Mouse (Mus musculus) adrenal gland (tissue): Measurements from ENCODE around the gene Chrdl1.

Experiments used
- intact Hi-C: fragments of 180-260 bp; cut with DNase I; formaldehyde crosslinking; loops from one replicate; pipeline ENCODE4 v1.15.1; 2025
- long read RNA-seq, 2 experiments: library from polyadenylated mRNA; unstranded; transcript quantifications; one replicate each; pipeline ENCODE4 v2.0.0; 2020; ENCODE audit warnings: borderline replicate concordance in 1 of 2; ENCODE audit not compliant: insufficient replicate concordance in 1 of 2

Gene Chrdl1
- long read RNA-seq, experiment 1: 0 reads
- long read RNA-seq, experiment 2: 0 reads

DNA sequence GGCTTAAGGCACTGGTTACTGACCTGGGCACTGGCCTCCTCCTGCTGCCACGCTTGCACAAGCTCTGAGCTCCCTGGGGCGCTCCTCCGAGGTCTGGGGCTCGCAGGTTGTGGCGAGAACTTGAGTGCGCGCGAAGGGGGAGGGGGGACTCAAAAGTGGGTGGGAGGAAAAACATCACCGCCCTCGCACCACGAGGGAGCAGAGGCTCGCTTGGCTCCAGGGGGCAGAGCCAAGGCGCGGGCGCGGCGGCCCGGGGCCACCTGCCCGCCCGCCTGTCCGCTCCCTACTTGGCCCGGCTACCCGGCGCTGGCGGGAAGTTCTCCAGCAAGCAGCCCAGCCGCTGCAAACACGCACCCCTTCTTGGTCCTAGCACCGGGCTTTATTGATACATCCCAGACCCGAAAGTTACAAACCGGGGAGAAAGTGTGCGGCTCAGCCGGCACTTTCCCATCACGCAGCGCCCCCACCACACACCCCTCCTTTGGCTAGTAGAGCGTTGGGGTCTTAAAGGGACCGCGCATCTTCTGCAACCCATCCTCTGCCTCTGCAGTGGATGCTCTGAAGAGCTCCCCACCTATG is at the start of gene Chrdl1:
Gene Chrdl1 (minus strand): TSS at position 472 of the 579 bp plus-strand sequence.
- intact Hi-C loops: no loop called here

DNA sequence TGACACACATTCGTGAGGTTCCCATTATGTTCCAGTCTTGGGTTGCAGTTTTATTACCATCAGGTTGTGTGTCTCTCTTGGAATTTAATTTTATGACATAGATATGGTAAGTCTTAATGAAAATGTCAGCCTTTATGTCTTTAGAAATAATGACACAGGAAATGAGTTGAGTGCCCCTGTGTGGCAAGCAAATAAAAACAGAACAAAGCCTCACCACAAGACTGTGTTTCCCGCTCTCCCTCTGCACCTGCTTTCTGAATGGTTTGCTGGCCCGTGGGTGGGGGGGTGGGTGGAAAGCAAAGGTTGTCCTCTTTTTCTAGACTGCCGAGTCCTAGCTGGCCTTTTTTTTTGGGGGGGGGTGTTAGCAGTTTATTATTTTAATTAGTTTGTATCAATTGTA is 48.6 kb upstream of the Chrdl1 start:
- intact Hi-C loops: no loop called here

DNA sequence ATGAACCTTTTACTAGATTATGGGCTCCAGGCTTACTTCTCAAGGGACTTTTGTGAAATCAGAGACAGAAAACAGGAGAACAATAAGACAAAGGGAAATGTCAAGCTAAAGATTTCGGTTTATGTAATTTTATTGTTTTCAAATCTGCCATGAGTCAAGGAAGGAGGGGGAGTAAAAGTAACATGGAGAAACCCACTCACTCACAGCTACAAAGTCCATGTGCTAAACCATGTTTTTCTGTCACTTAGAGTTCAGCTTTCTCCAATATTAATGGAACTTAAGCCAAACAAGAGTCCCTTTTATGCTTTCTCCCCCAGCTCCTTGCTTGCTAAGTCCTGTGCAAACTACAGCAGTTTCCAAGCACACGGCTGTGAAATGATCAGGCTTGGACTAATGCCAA is 10.5 kb upstream of the Chrdl1 start:
- intact Hi-C loops: no loop called here

DNA sequence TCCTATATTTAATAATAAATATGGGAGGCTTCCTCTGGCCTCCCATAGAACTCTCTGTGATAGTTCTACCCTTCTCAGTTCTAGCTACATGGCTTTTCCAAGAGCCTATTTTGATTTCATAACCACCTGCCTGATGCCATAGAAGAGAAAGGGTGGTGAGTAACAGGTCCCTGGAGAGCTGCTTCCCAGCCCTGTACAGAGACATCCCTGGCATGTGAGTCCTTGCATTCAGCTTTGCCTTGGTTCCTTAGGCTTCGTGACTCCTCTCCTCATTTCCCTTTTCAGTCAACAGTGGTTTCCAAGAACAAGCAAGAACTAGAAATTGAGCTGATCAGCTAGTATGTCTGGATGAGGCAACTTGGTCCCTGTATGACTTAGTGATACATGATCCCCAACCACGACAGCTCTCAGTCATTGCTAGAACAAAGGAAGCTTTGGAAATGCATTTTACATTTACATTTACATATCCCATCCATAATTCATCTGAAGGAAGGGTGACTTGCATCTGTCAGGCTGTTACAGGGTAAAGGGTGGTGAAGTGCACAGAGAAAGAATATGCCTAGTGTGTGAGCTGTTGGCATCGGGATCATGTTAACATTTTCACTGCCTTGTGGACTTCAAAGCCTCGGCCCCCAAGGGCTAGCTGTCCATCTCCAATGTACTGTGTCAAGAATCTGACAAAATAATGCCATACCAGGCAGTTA is 27.7 kb downstream of the Chrdl1 start:
- intact Hi-C loops: no loop called here

GRCm38 (mm10) chrX:143347227-143347626 is 46.8 kb downstream of the Chrdl1 start:
- intact Hi-C loops: no loop called here

GRCm38 (mm10) chrX:143346739-143347138 is 47.3 kb downstream of the Chrdl1 start:
- intact Hi-C loops: no loop called here

DNA sequence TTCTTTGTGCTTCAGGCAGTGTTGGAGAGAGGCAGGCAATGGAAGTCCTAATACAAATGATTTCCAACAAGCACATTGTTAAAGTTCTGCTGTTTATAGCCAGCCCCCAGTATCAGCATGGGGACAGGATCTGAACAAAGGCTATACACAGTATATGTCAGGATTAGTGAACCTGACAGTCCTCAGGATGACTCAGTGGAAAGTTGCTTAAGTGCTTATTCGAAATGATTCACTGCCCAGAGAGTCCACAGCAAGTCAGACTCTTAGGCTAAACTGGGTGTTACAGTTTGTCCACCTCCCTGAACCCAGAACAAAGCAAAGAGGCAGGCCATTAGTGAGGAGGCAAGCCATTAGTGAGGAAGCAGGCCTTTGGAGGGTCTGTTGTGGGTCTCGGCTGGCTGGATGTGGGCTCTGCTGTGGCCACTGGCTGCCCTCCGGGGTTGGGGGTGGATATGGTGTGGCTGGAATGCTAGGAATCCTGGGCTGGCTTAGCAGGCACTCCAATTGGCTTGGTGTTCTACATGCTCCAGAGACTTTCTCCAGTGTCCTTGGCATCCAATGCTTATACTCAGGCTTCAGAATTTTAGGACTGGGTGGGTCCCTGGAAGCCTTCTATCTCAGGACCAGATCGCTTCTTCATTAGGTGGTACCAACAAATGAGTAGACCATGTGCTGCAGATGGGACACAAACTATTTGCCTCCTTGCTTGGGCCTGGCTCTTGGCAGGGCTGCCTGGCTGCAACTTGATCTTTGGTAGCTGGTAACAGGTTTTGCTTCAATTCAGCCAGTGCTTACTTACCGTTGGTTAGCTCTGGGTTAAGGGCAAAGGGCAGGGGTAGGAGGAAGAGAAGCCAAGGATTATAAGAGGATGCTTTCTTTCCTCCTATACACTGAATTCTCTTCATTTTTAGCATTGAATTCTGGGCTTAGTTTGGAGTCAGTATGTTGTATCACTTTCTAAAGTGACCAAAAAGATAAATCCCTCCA is 49.3 kb downstream of the Chrdl1 start:
- intact Hi-C loops: no loop called here

DNA sequence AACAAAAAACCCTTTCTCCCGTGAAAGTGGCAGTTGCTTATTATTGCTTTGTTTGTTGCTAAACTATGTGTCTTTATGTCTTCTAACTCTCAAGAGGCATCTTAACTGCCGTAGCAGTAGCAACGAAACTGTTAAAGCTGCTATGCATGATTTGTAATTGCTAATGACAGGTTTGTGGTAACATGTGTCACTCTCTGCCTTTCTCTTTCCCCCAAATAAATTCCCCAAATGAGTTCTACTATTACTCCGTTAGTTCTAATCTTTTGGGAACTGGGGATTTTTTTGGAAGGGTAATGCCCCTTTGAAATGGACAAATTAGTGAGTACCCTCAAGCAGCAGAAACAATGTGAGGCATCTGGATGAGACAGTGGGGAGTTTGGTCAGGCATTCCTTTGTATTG is 55.9 kb downstream of the Chrdl1 start:
- intact Hi-C loops: no loop called here

DNA sequence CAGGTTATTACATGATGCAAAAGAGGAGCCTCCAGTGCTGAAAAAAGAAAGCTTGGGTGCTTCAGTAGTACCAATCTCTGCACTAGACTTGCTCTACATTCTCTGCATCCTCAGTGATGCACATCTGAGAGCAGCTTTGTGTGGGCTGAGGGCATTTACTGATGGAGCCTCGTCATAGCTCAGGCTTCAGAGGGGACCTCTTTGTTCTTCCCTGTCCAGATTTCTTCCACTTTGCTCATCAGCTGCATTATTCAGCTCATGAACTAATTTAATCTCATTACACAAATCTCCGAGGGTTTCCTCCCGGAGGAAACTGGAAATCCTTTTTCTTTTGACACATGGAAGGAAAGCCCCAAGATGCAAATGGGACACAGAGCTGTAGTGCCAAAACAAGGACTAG is 56.5 kb downstream of the Chrdl1 start:
- intact Hi-C loops: no loop called here

- intact Hi-C loops: no loop called here
Measured at GRCm38 (mm10) chrX:143336661-143337060, 57.4 kb downstream of the Chrdl1 start.

- intact Hi-C loops: no loop called here
Measured at GRCm38 (mm10) chrX:143335846-143336245, 58.2 kb downstream of the Chrdl1 start.

DNA sequence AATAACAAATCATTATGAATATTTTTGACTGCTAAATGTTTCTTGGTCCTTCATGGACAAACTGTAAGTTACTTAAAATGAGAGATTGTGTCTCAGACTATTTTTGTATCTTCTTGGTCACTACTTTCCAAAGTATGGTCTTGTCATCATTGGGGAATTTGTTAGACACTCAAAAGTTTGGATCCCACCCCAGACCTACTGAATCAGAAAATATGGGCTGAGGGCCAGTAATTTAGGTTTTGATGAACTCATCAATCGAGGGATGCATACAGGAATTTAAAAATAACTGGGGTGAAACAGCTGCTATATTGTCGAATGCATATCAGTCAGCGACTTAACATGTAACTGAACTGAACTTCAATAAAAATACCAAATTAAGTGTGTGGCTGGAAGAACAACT is 80.9 kb downstream of the Chrdl1 start:
- intact Hi-C loops: no loop called here

DNA sequence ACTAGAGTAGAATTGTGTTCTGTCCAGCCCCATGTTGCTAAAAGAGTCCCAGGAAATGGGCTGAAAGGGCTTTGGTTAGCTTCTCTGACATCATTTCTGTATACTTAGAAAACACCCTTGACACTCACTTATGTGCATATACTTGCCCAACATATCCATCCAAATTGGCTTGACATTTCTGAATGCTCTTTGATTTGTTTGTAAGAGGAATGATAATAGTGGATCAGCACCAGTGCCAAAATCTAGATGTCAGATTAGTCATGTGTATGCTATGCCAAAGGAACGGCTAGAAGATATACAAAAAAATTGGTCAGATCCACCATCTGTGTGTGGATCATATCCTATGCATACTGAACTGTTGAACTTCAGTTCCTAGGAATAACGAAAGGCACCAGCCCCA is 99.3 kb downstream of the Chrdl1 start:
- intact Hi-C loops: no loop called here

DNA sequence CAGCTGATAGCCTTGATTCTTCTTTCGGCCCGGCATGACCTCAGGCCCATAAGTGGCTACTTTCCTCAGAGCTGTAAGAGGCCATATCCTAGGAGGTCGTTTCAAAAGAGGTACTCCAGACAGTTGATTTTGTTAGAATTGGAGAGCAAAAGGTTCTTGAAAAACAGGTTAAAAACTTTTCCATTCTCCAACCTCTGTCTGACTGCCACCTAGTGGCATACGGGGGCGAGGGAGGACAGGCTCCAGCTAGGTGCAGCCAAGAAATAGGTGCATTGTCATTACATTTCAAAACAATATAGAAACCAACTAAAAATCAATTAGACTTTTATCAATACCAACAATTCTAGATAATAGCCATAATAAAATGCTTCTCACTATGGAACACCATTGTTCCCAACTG is 118.9 kb downstream of the Chrdl1 start:
- intact Hi-C loops: loop anchor here (10.0 kb wide), 1 partner anchor 180 kb away; the partner anchor contains the start of gene Rtl9

DNA sequence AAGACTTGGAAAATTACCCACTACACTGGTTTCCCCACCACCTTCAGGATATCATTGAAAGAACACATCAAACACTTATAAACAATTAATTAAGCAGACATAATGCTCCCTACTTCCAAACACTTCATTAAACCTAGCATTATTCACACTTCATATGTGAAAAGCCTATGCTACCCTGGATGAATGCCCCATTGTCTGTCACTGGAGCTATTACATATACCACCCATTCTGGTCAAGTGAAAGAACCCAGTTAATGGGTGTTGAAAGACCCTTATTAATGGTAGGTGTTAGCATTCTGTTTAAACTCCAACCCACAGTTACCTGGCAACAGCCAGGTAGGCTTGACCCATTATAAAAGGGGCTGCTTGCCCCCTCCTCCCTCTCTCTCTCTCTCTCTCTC is 143.4 kb downstream of the Chrdl1 start:
- intact Hi-C loops: no loop called here
